Comparison of ENCODE assay signal across 9 mouse cellular contexts in the genomic region with DNA sequence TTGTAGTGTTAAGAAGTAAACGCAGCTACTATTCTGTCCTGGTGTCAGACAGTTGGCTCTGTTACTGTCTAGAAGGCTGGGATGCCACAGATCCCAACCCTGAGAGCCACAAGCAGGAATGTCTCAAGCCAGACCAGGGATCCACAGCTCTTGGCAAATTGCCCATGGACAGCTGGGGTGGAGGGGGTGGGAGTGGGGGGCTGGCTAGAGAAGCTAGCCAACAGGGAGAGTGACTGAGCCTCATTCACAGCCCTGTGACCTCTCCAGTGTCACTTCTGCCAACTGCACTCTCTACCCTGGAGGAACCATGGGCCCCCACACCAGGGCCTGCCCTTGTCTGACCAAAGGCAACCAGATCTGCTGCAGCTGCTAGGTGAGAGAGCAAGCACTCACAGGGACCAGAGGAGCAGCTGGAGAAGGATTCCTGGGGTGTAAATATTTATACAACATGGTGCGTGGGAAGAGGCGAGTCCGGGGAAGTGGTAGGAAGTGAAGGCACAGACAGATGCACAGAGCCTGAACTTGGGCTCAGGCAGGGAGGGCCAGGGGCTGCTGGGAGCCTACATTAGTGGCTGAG. TPM values are rescaled to one million over a fixed set of nuclear protein-coding genes. Genes with fewer than 3 reads are reported as not detected.
DNase-seq lines count a peak whose midpoint lies in the region; ATAC-seq lines count a peak whose summit lies in the region.
"Had no signal": no experiment of that assay in that cellular context is flagged by ENCODE, and none has a peak within 500 bp of the region (broad histone marks: within the 10 kb centered on the region; RNA-seq: fewer than 3 reads in every experiment).

No protein-coding gene starts in this region.

- H3K9me3 ChIP-seq in kidney, embryonic 14.5 days (ENCODE audit: control insufficient read depth, low read length): 0 out of 2 replicates have a peak, but pooled peaks cover 3% of the 10 kb centered on the region
- H3K9me3 ChIP-seq in heart, embryonic 15.5 days (replicated peaks): no peaks in the 10 kb centered on the region
- no peaks in the 10 kb centered on the region for H3K9me3 ChIP-seq in midbrain, embryonic 15.5 days

- no peaks in the 10 kb centered on the region for H3K27me3 ChIP-seq in kidney, embryonic 14.5 days (ENCODE audit: control insufficient read depth, insufficient read depth, low read length)
- H3K27me3 ChIP-seq in heart, embryonic 15.5 days: no peaks in the 10 kb centered on the region
- H3K27me3 ChIP-seq in midbrain, embryonic 15.5 days (replicated peaks): no peaks in the 10 kb centered on the region

- no peaks in the 10 kb centered on the region; the same call in 1 of the 2 replicates for H3K36me3 ChIP-seq in kidney, embryonic 14.5 days (ENCODE audit: control insufficient read depth, insufficient read depth, low read length)
- peaks cover 12% of the 10 kb centered on the region; the same call in 1 of the 2 replicates for H3K36me3 ChIP-seq in heart, embryonic 15.5 days
- no peaks in the 10 kb centered on the region for H3K36me3 ChIP-seq in midbrain, embryonic 15.5 days (replicated peaks)

- peak; percentile 93 for ATAC-seq in kidney, embryonic 14.5 days (ENCODE audit: low FRiP score, low TSS enrichment)
- ATAC-seq in heart, embryonic 15.5 days (replicated peaks; ENCODE audit: insufficient number of reproducible peaks, insufficient read depth, low FRiP score, low read depth): peak; percentile 67
- no peak for ATAC-seq in midbrain, embryonic 15.5 days (replicated peaks)
- no peak for ATAC-seq in megakaryocyte, adult 5-6 weeks (ENCODE audit: poor library complexity, severe bottlenecking)

- H3K4me3 ChIP-seq in kidney, embryonic 14.5 days (ENCODE audit: low read length): no peak overlapping the region
- H3K4me3 ChIP-seq in heart, embryonic 15.5 days: no peak overlapping the region
- no peak overlapping the region for H3K4me3 ChIP-seq in midbrain, embryonic 15.5 days
- H3K4me3 ChIP-seq: erythroblast, embryonic 14.5 days had no signal

- no peak overlapping the region for H3K4me2 ChIP-seq in kidney, embryonic 14.5 days (replicated peaks; ENCODE audit: low read depth, low read length)
- H3K4me2 ChIP-seq in heart, embryonic 15.5 days: no peak overlapping the region
- H3K4me2 ChIP-seq in midbrain, embryonic 15.5 days: no peak overlapping the region

- H3K4me1 ChIP-seq in kidney, embryonic 14.5 days (ENCODE audit: control insufficient read depth, insufficient read depth, low read length): peaks cover 32% of the 10 kb centered on the region
- H3K4me1 ChIP-seq in heart, embryonic 15.5 days (replicated peaks): peaks cover 29% of the 10 kb centered on the region
- peaks cover 6% of the 10 kb centered on the region; the same call in 1 of the 2 replicates for H3K4me1 ChIP-seq in midbrain, embryonic 15.5 days

- 20% methylated on average over 4 of the region's 4 CpGs for WGBS in kidney, embryonic 14.5 days
- WGBS in heart, embryonic 15.5 days: 17% methylated on average over 4 of the region's 4 CpGs
- 70% methylated on average over 4 of the region's 4 CpGs for WGBS in midbrain, embryonic 15.5 days

- DNase-seq in kidney, adult 9 months: no peak
- peak; percentile 56 to 78 for DNase-seq in kidney, postnatal 4 days
- DNase-seq in adrenal gland, adult (ENCODE audit: inconsistent age in 2 of 2, low spot score in 1 of 2): no peak
- no peak for DNase-seq in adrenal gland, postnatal 25 days

- 0 out of 2 replicates have a peak overlapping the region, but pooled peaks have one; percentile 28 for H3K9ac ChIP-seq in kidney, embryonic 14.5 days (ENCODE audit: low read depth, low read length)
- H3K9ac ChIP-seq in heart, embryonic 15.5 days: no peak overlapping the region
- H3K9ac ChIP-seq in midbrain, embryonic 15.5 days: no peak overlapping the region

- H3K27ac ChIP-seq in kidney, embryonic 14.5 days (ENCODE audit: low read depth, low read length): peak overlapping the region; percentile 63
- peak overlapping the region; percentile 69 for H3K27ac ChIP-seq in heart, embryonic 15.5 days
- peak overlapping the region; percentile 25 for H3K27ac ChIP-seq in midbrain, embryonic 15.5 days

RNA-seq across cellular contexts. Expression of a gene that starts 10.5 kb away (rescaled TPM):
- 166 and 175 TPM in 2 replicates for polyA plus RNA-seq in kidney, embryonic 14.5 days (2014; fragmentation: Nextera tagmentation; extraction: Ambion mirVana)
- 94.7 and 107 TPM in 2 replicates for polyA plus RNA-seq in heart, embryonic 15.5 days (2015; fragmentation: Nextera tagmentation; extraction: Ambion mirVana)
- polyA plus RNA-seq in midbrain, embryonic 15.5 days (2015; fragmentation: Nextera tagmentation; extraction: Ambion mirVana): 37.1 and 41.4 TPM in 2 replicates
- total RNA-seq in megakaryocyte, adult 5-6 weeks (2015): 15.6 and 21.0 TPM in 2 replicates
- 3.8 and 5.4 TPM in 2 replicates for total RNA-seq in megakaryocyte, adult 5-6 weeks (2017)
- 225 TPM in 2 replicates for total RNA-seq in adrenal gland, postnatal 25 days (2021)

Comparison
In these comparisons a context has a peak if more than half of its experiments do, and no peak if none do; other contexts are left out.
1. DNase-seq: peak in kidney, postnatal 4 days (2 of 2); none in kidney, adult 9 months (single experiment), adrenal gland, adult (0 of 2) and adrenal gland, postnatal 25 days (single experiment).
2. ATAC-seq: peak in kidney, embryonic 14.5 days (single experiment) and heart, embryonic 15.5 days (single experiment); none in midbrain, embryonic 15.5 days (single experiment) and megakaryocyte, adult 5-6 weeks (single experiment).
3. Peak in every context shown above with its lines, with median percentiles within 50 percentile points of each other: H3K27ac ChIP-seq.